Mouse (Mus musculus) CD4-positive, CD25-positive, alpha-beta regulatory T cell, adult 2 months (primary cell): ENCODE measurements at regions not wholly inside any gene's neighbourhood (a gene's known extent, or its start where the extent isn't known, plus 50 kb on each side); places are given as distances from the start of the nearest gene placed in this dataset.
A peak's percentile ranks its signal among the peaks of the same experiment; 100 is the strongest.

Source experiments
- DNase-seq: peaks from one replicate; pipeline ENCODE4 v3.0.0-alpha.2; 2012; ENCODE audit warnings: low read depth, low spot score

- no peak for DNase-seq
These were observed 160.3 kb downstream of the Dyrk2 start for GRCm38 (mm10) chr10:118709718-118710117.

GRCm38 (mm10) chr10:118711529-118711928 lies 158.5 kb downstream of the Dyrk2 start:
- DNase-seq: no peak

- DNase-seq: no peak
These were observed 158.1 kb downstream of the Dyrk2 start for GRCm38 (mm10) chr10:118711951-118712350.

- peak; percentile 43 for DNase-seq
These were observed 157.1 kb downstream of the Dyrk2 start for GRCm38 (mm10) chr10:118712951-118713350.

- peak; percentile 76 for DNase-seq
These were observed 155.8 kb downstream of the Dyrk2 start for GRCm38 (mm10) chr10:118714179-118714581.

GRCm38 (mm10) chr10:118714595-118714994 lies 155.4 kb downstream of the Dyrk2 start:
- DNase-seq: no peak

GRCm38 (mm10) chr10:118720630-118721029 lies 149.4 kb downstream of the Dyrk2 start:
- DNase-seq: no peak

- DNase-seq: no peak
These were observed 147.9 kb downstream of the Dyrk2 start for GRCm38 (mm10) chr10:118722132-118722551.

GRCm38 (mm10) chr10:118722671-118723070 lies 147.3 kb downstream of the Dyrk2 start:
- no peak for DNase-seq

GRCm38 (mm10) chr10:118736093-118736492 lies 133.9 kb downstream of the Dyrk2 start:
- no peak for DNase-seq

- no peak for DNase-seq
These were observed 132.9 kb downstream of the Dyrk2 start for GRCm38 (mm10) chr10:118737064-118737463.

- no peak for DNase-seq
These were observed 130.0 kb downstream of the Dyrk2 start for GRCm38 (mm10) chr10:118739849-118740481.

- no peak for DNase-seq
These were observed 126.2 kb downstream of the Dyrk2 start for GRCm38 (mm10) chr10:118743831-118744230.

- DNase-seq: no peak
These were observed 123.2 kb downstream of the Dyrk2 start for GRCm38 (mm10) chr10:118746719-118747395.

GRCm38 (mm10) chr10:118749039-118749438 lies 121.0 kb downstream of the Dyrk2 start:
- no peak for DNase-seq

- no peak for DNase-seq
These were observed 120.3 kb downstream of the Dyrk2 start for GRCm38 (mm10) chr10:118749756-118750155.

- DNase-seq: no peak
These were observed 118.9 kb downstream of the Dyrk2 start for GRCm38 (mm10) chr10:118751110-118751509.

GRCm38 (mm10) chr10:118753061-118753775 lies 116.8 kb downstream of the Dyrk2 start:
- DNase-seq: no peak

- no peak for DNase-seq
These were observed 115.2 kb downstream of the Dyrk2 start for GRCm38 (mm10) chr10:118754791-118755190.

GRCm38 (mm10) chr10:118758825-118759471 lies 111.1 kb downstream of the Dyrk2 start:
- DNase-seq: peak; percentile 26

- DNase-seq: no peak
These were observed 109.6 kb downstream of the Dyrk2 start for GRCm38 (mm10) chr10:118760441-118760840.
